Mouse (Mus musculus): ENCODE measurements around the gene Crebrf. TPM values are rescaled to one million over a fixed set of nuclear protein-coding genes. Genes with fewer than 3 reads are reported as not detected.

The Crebrf gene
- total and polyA plus RNA-seq, 2 experiments from 2014 or later, result 11.8 to 23.8 TPM

DNA sequence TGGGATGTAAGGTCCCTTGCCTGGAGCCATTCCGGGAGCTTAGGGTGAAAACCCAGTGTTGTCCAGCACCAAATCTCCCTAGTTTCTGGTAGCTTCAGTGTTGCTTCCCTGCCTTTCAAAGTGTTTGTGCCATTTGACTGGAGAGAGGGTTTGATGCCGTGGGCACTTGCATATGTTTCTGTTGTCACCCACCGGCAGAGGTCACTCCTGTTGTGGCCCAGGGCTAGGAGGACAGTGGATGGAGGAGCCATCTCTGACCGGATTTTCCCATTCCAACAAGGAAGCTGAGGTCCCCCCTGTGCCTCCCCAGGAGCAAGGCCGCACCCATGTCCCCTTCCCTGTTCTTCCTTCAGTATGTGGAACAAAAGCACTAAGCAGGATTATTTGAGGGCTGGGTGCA, 25.2 kb upstream of the Crebrf start:
- Histone ChIP-seq H3K9me3 (replicated peaks; ENCODE audit: control insufficient read depth, low read length) (no peaks in the 10 kb centered on the region), H3K27ac (ENCODE audit: low read depth) (no peak overlapping the region; the same call in 1 of the 2 replicates), H3K36me3 (replicated peaks; ENCODE audit: control insufficient read depth, insufficient read depth, low read length) (no peaks in the 10 kb centered on the region), H3K4me2 (ENCODE audit: low read depth, low read length) (no peak overlapping the region), H3K9ac (replicated peaks; ENCODE audit: low read depth, low read length) (no peak overlapping the region), H3K27me3 (ENCODE audit: control insufficient read depth, insufficient read depth, low read length) (no peaks in the 10 kb centered on the region), H3K4me3 (ENCODE audit: low read depth, low read length) (no peak overlapping the region), H3K4me1 (ENCODE audit: control insufficient read depth, insufficient read depth) (peaks cover 7% of the 10 kb centered on the region; the same call in 1 of the 2 replicates)
- no peak for DNase-seq (ENCODE audit: low spot score)
- TF ChIP-seq EP300 (IDR thresholded peaks at IDR 0.05; ENCODE audit: low read depth) (no peak), CTCF (IDR thresholded peaks at IDR 0.05; ENCODE audit: low read depth) (peak; percentile 35; the same call in 1 of the 2 replicates)
- ATAC-seq (ENCODE audit: insufficient read depth, low read depth), result no peak
- 67% methylated on average over 5 of the region's 5 CpGs for WGBS

GRCm38 (mm10) chr17:26691110-26691509, 24.3 kb upstream of the Crebrf start:
- no peak for DNase-seq (ENCODE audit: low spot score)
- TF ChIP-seq EP300 (IDR thresholded peaks at IDR 0.05; ENCODE audit: low read depth) (no peak), CTCF (IDR thresholded peaks at IDR 0.05; ENCODE audit: low read depth) (no peak)
- Histone ChIP-seq H3K9ac (replicated peaks; ENCODE audit: low read depth, low read length) (no peak overlapping the region), H3K9me3 (replicated peaks; ENCODE audit: control insufficient read depth, low read length) (no peaks in the 10 kb centered on the region), H3K27me3 (ENCODE audit: control insufficient read depth, insufficient read depth, low read length) (no peaks in the 10 kb centered on the region), H3K4me2 (ENCODE audit: low read depth, low read length) (no peak overlapping the region), H3K4me1 (ENCODE audit: control insufficient read depth, insufficient read depth) (peaks cover 7% of the 10 kb centered on the region; the same call in 1 of the 2 replicates), H3K4me3 (ENCODE audit: low read depth, low read length) (no peak overlapping the region), H3K27ac (ENCODE audit: low read depth) (no peak overlapping the region), H3K36me3 (replicated peaks; ENCODE audit: control insufficient read depth, insufficient read depth, low read length) (peaks cover 7% of the 10 kb centered on the region)
- WGBS, result 86% methylated on average over 7 of the region's 7 CpGs
- ATAC-seq (ENCODE audit: insufficient read depth, low read depth), result no peak

- DNase-seq (ENCODE audit: low spot score) (no peak), ATAC-seq (ENCODE audit: insufficient read depth, low read depth) (no peak)
- Histone ChIP-seq H3K27ac (ENCODE audit: low read depth) (no peak overlapping the region), H3K36me3 (replicated peaks; ENCODE audit: control insufficient read depth, insufficient read depth, low read length) (peaks cover 24% of the 10 kb centered on the region), H3K4me1 (ENCODE audit: control insufficient read depth, insufficient read depth) (peaks cover 7% of the 10 kb centered on the region; the same call in 1 of the 2 replicates), H3K4me2 (ENCODE audit: low read depth, low read length) (no peak overlapping the region), H3K9me3 (replicated peaks; ENCODE audit: control insufficient read depth, low read length) (no peaks in the 10 kb centered on the region), H3K4me3 (ENCODE audit: low read depth, low read length) (no peak overlapping the region), H3K9ac (replicated peaks; ENCODE audit: low read depth, low read length) (no peak overlapping the region), H3K27me3 (ENCODE audit: control insufficient read depth, insufficient read depth, low read length) (no peaks in the 10 kb centered on the region)
- WGBS, result 74% methylated on average over 7 of the region's 7 CpGs
- TF ChIP-seq EP300 (IDR thresholded peaks at IDR 0.05; ENCODE audit: low read depth), result no peak
- no peak for TF ChIP-seq CTCF (IDR thresholded peaks at IDR 0.05; ENCODE audit: low read depth)
Measured at GRCm38 (mm10) chr17:26693424-26693823, 22.0 kb upstream of the Crebrf start.

DNA sequence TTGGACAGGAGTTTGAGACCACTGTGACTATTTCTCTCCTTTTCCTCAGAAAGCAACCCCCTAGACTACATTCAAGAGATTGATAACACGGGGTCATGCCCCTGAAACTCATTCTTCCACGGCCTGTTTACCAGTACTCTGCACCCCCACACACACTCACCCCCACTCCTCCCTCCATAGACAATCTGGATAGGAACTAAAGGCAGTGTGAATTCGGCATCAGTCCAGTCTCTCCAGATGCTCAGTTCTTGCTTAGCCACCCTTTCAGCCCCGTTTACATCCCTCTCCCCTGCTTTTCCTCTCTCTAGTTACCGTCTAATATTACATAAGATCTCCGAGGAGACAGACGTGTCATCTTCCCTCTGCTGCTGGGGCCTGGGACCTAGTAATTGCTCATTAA, 21.3 kb upstream of the Crebrf start:
- Histone ChIP-seq H3K4me2 (ENCODE audit: low read depth, low read length) (no peak overlapping the region), H3K4me1 (ENCODE audit: control insufficient read depth, insufficient read depth) (peaks cover 7% of the 10 kb centered on the region; the same call in 1 of the 2 replicates), H3K9me3 (replicated peaks; ENCODE audit: control insufficient read depth, low read length) (no peaks in the 10 kb centered on the region), H3K36me3 (replicated peaks; ENCODE audit: control insufficient read depth, insufficient read depth, low read length) (peaks cover 31% of the 10 kb centered on the region), H3K9ac (replicated peaks; ENCODE audit: low read depth, low read length) (no peak overlapping the region), H3K27me3 (ENCODE audit: control insufficient read depth, insufficient read depth, low read length) (no peaks in the 10 kb centered on the region), H3K4me3 (ENCODE audit: low read depth, low read length) (no peak overlapping the region), H3K27ac (ENCODE audit: low read depth) (no peak overlapping the region)
- ATAC-seq (ENCODE audit: insufficient read depth, low read depth), result no peak
- TF ChIP-seq CTCF (IDR thresholded peaks at IDR 0.05; ENCODE audit: low read depth) (no peak), EP300 (IDR thresholded peaks at IDR 0.05; ENCODE audit: low read depth) (no peak)
- no peak for DNase-seq (ENCODE audit: low spot score)
- WGBS, result 70% methylated on average over 7 of the region's 7 CpGs

GRCm38 (mm10) chr17:26695193-26695592, 20.3 kb upstream of the Crebrf start:
- 92% methylated on average over 3 of the region's 3 CpGs for WGBS
- no peaks in the 10 kb centered on the region for H3K9me3 ChIP-seq (replicated peaks; ENCODE audit: control insufficient read depth, low read length)
- peaks cover 37% of the 10 kb centered on the region for H3K36me3 ChIP-seq (replicated peaks; ENCODE audit: control insufficient read depth, insufficient read depth, low read length)
- TF ChIP-seq EP300 (IDR thresholded peaks at IDR 0.05; ENCODE audit: low read depth) (no peak), CTCF (IDR thresholded peaks at IDR 0.05; ENCODE audit: low read depth) (no peak)
- peaks cover 11% of the 10 kb centered on the region; the same call in 1 of the 2 replicates for H3K4me1 ChIP-seq (ENCODE audit: control insufficient read depth, insufficient read depth)
- no peak overlapping the region for H3K4me3 ChIP-seq (ENCODE audit: low read depth, low read length)
- no peak overlapping the region for H3K27ac ChIP-seq (ENCODE audit: low read depth)
- no peaks in the 10 kb centered on the region for H3K27me3 ChIP-seq (ENCODE audit: control insufficient read depth, insufficient read depth, low read length)
- H3K4me2 ChIP-seq (ENCODE audit: low read depth, low read length), result no peak overlapping the region
- no peak overlapping the region for H3K9ac ChIP-seq (replicated peaks; ENCODE audit: low read depth, low read length)
- ATAC-seq (ENCODE audit: insufficient read depth, low read depth), result no peak
- DNase-seq (ENCODE audit: low spot score), result no peak

DNA sequence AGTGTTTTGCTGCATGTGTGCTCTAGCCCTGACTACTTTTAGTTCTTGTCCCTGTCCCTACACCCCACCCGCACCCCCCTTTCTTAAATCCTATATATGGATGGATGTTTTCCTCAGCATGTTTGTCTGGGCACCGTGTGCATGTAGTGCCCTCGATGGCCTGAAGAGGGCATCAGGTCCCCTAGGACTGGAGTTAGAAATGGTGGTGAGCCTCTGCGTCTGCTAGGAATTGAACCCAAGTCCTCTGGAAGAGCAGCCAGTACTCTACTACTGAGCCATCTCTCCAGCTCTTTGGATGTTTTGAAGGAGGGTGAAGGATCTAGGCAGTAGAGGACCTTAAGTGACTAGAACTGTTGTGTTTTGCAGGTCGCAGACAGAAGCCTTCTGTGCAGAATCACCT, 16.6 kb upstream of the Crebrf start:
- WGBS, result 91% methylated on average over 5 of the region's 5 CpGs
- H3K9ac ChIP-seq (replicated peaks; ENCODE audit: low read depth, low read length), result no peak overlapping the region
- peaks cover 49% of the 10 kb centered on the region for H3K36me3 ChIP-seq (replicated peaks; ENCODE audit: control insufficient read depth, insufficient read depth, low read length)
- no peak overlapping the region for H3K4me3 ChIP-seq (ENCODE audit: low read depth, low read length)
- peak overlapping the region; percentile 69; the same call in 1 of the 2 replicates for H3K27ac ChIP-seq (ENCODE audit: low read depth)
- H3K4me1 ChIP-seq (ENCODE audit: control insufficient read depth, insufficient read depth), result peaks cover 27% of the 10 kb centered on the region
- no peaks in the 10 kb centered on the region for H3K27me3 ChIP-seq (ENCODE audit: control insufficient read depth, insufficient read depth, low read length)
- ATAC-seq (ENCODE audit: insufficient read depth, low read depth), result no peak
- no peaks in the 10 kb centered on the region for H3K9me3 ChIP-seq (replicated peaks; ENCODE audit: control insufficient read depth, low read length)
- no peak for DNase-seq (ENCODE audit: low spot score)
- TF ChIP-seq CTCF (IDR thresholded peaks at IDR 0.05; ENCODE audit: low read depth) (peak; percentile 41; the same call in 1 of the 2 replicates), EP300 (IDR thresholded peaks at IDR 0.05; ENCODE audit: low read depth) (no peak)
- no peak overlapping the region for H3K4me2 ChIP-seq (ENCODE audit: low read depth, low read length)

Data from heart, postnatal 0 days (tissue).